Mouse (Mus musculus) CH12.LX (cell line): ENCODE results near the gene Sema3g. TPM values are rescaled to one million over a fixed set of nuclear protein-coding genes. Genes with fewer than 3 reads are reported as not detected.

Experiments used
- DNase-seq: peaks from one replicate; pipeline ENCODE4 v3.0.0-alpha.2; 2013; ENCODE audit errors: extremely low read depth
- H3K27ac ChIP-seq: 2 replicates; pipeline ENCODE4 v1.5.1; 2012; ENCODE audit warnings: low read depth, mild to moderate bottlenecking, control low read depth, moderate library complexity; ENCODE audit not compliant: insufficient read depth
- H3K27me3 ChIP-seq: replicated peaks from 2 replicates; pipeline ENCODE3; 2012; ENCODE audit warnings: inconsistent platforms
- H3K36me3 ChIP-seq, 2 experiments: replicated peaks in 1 of 2; 2 replicates each; pipeline versions ENCODE3 to v1.6.1; 2012; ENCODE audit warnings: inconsistent platforms in 1 of 2, low read length in 1 of 2, mild to moderate bottlenecking in 1 of 2, mixed read lengths in 1 of 2, moderate library complexity in 1 of 2; ENCODE audit not compliant: control insufficient read depth in 1 of 2, insufficient read depth in 1 of 2
- H3K4me1 ChIP-seq, 2 experiments: 2 replicates each; pipeline ENCODE4 v1.6.1; 2012; ENCODE audit warnings: inconsistent platforms in 1 of 2, moderate library complexity in 1 of 2; ENCODE audit not compliant: insufficient read depth in 2 of 2, control insufficient read depth in 1 of 2
- H3K4me2 ChIP-seq: 2 replicates; pipeline ENCODE4 v1.6.1; 2012; ENCODE audit warnings: low read depth, mild to moderate bottlenecking, control low read depth; ENCODE audit not compliant: poor library complexity, insufficient read depth, severe bottlenecking
- H3K4me3 ChIP-seq, 3 experiments: fragments of 150-350 bp in 1 of 3; sonication (generic) in 1 of 3; replicated peaks in 1 of 3; 2 replicates each; pipeline versions ENCODE3 to v1.5.1; 2011 to 2012; ENCODE audit warnings: low read depth in 2 of 3, low read length in 2 of 3, mild to moderate bottlenecking in 2 of 3, moderate library complexity in 2 of 3, control low read depth in 1 of 3, improper control_type of control experiment in 1 of 3, inconsistent platforms in 1 of 3, mixed read lengths in 1 of 3; ENCODE audit not compliant: poor library complexity in 1 of 3
- H3K79me2 ChIP-seq: replicated peaks from 2 replicates; pipeline ENCODE4 v1.6.1; 2012; ENCODE audit warnings: mild to moderate bottlenecking, moderate library complexity; ENCODE audit not compliant: control insufficient read depth, poor library complexity, insufficient read depth, severe bottlenecking; ENCODE audit errors: extremely low read depth
- H3K9ac ChIP-seq: 2 replicates; pipeline ENCODE4 v1.6.1; 2012; ENCODE audit warnings: low read depth, mild to moderate bottlenecking, control low read depth, moderate library complexity; ENCODE audit not compliant: insufficient read depth
- H3K9me3 ChIP-seq: replicated peaks from 2 replicates; pipeline ENCODE3; 2012; ENCODE audit warnings: low read length, inconsistent platforms, mixed read lengths
- BHLHE40 ChIP-seq: IDR thresholded peaks from 2 replicates; pipeline ENCODE4 v1.6.1; 2011; ENCODE audit warnings: mild to moderate bottlenecking, low read depth, low read length, improper control_type of control experiment
- CHD1 ChIP-seq: IDR thresholded peaks from 2 replicates; pipeline ENCODE4 v1.6.1; 2012; ENCODE audit warnings: low read depth, low read length, improper control_type of control experiment, inconsistent platforms
- EP300 ChIP-seq: IDR thresholded peaks from 2 replicates; pipeline ENCODE4 v1.6.1; 2011; ENCODE audit warnings: low read length, improper control_type of control experiment
- ETS1 ChIP-seq: conservative IDR thresholded peaks from 2 replicates; pipeline ENCODE4 v1.6.1; 2012; ENCODE audit warnings: low read depth, mild to moderate bottlenecking, inconsistent platforms, low read length, improper control_type of control experiment, moderate library complexity
- GABPA ChIP-seq: IDR thresholded peaks from 2 replicates; pipeline ENCODE4 v1.6.1; 2012; ENCODE audit warnings: low read depth, low read length, improper control_type of control experiment, inconsistent platforms; ENCODE audit not compliant: insufficient replicate concordance
- HCFC1 ChIP-seq: IDR thresholded peaks from 2 replicates; pipeline ENCODE4 v1.6.1; 2012; ENCODE audit warnings: low read depth, mild to moderate bottlenecking, inconsistent platforms, low read length, improper control_type of control experiment
- IRF4 ChIP-seq: IDR thresholded peaks from 2 replicates; pipeline ENCODE4 v1.6.1; 2014; ENCODE audit warnings: low read depth, mild to moderate bottlenecking, inconsistent platforms, low read length, improper control_type of control experiment
- JUN ChIP-seq: IDR thresholded peaks from 2 replicates; pipeline ENCODE4 v1.6.1; 2011; ENCODE audit warnings: low read depth, mild to moderate bottlenecking, low read length, improper control_type of control experiment, moderate library complexity; ENCODE audit not compliant: insufficient read depth
- MAX ChIP-seq: IDR thresholded peaks from 2 replicates; pipeline ENCODE4 v1.6.1; 2011; ENCODE audit warnings: low read length, improper control_type of control experiment
- MAZ ChIP-seq: IDR thresholded peaks from 2 replicates; pipeline ENCODE4 v1.6.1; 2012; ENCODE audit warnings: low read depth, mild to moderate bottlenecking, inconsistent platforms, low read length, improper control_type of control experiment, moderate library complexity
- PAX5 ChIP-seq: IDR thresholded peaks from 2 replicates; pipeline ENCODE4 v1.6.1; 2012; ENCODE audit warnings: low read length, inconsistent platforms, mixed read lengths
- POLR2AphosphoS2 ChIP-seq: IDR thresholded peaks from 2 replicates; pipeline ENCODE4 v1.6.1; 2011; ENCODE audit warnings: low read depth, low read length, improper control_type of control experiment
- RAD21 ChIP-seq: IDR thresholded peaks from 2 replicates; pipeline ENCODE4 v1.6.1; 2011; ENCODE audit warnings: low read depth, mild to moderate bottlenecking, low read length, improper control_type of control experiment, moderate library complexity
- RCOR1 ChIP-seq: conservative IDR thresholded peaks from 2 replicates; pipeline ENCODE4 v1.6.1; 2012; ENCODE audit warnings: low read depth, mild to moderate bottlenecking, inconsistent platforms, low read length, improper control_type of control experiment
- SIN3A ChIP-seq: IDR thresholded peaks from 2 replicates; pipeline ENCODE4 v1.6.1; 2012; ENCODE audit warnings: low read length, improper control_type of control experiment, inconsistent platforms
- SMC3 ChIP-seq: IDR thresholded peaks from 2 replicates; pipeline ENCODE4 v1.6.1; 2011; ENCODE audit warnings: low read depth, low read length, improper control_type of control experiment
- TBP ChIP-seq: conservative IDR thresholded peaks from 2 replicates; pipeline ENCODE4 v1.6.1; 2011; ENCODE audit warnings: low read depth, low read length, improper control_type of control experiment
- USF1 ChIP-seq: IDR thresholded peaks from 2 replicates; pipeline ENCODE4 v1.6.1; 2014; ENCODE audit warnings: low read depth, mild to moderate bottlenecking, inconsistent platforms, low read length, improper control_type of control experiment
- USF2 ChIP-seq: conservative IDR thresholded peaks from 2 replicates; pipeline ENCODE4 v1.6.1; 2011; ENCODE audit warnings: low read depth, low read length, improper control_type of control experiment
- ZC3H11A ChIP-seq: IDR thresholded peaks from 2 replicates; pipeline ENCODE4 v1.6.1; 2012; ENCODE audit warnings: low read depth, mild to moderate bottlenecking, inconsistent platforms, low read length, improper control_type of control experiment
- ZKSCAN1 ChIP-seq: IDR thresholded peaks from 2 replicates; pipeline ENCODE4 v1.6.1; 2012; ENCODE audit warnings: low read depth, inconsistent platforms, low read length, improper control_type of control experiment, borderline replicate concordance
- ZMIZ1 ChIP-seq: IDR thresholded peaks from 2 replicates; pipeline ENCODE4 v1.6.1; 2012; ENCODE audit warnings: low read depth, mild to moderate bottlenecking, inconsistent platforms, low read length, improper control_type of control experiment
- dilution Hi-C: fragments of 300-500 bp; cut with MboI; formaldehyde crosslinking; loops from 2 replicates; pipeline ENCODE4 v1.14.3; 2020; ENCODE audit warnings: low sequenced_read_pairs; ENCODE audit not compliant: extremely low pct_unique_long_range_greater_than_20kb, extremely low pct_ligation_motif_present
- in situ Hi-C: fragments of 300-500 bp; cut with MboI; formaldehyde crosslinking; loops from 3 replicates; pipeline ENCODE4 v1.14.3; 2019; ENCODE audit warnings: low sequenced_read_pairs, low pct_ligation_motif_present, low pct_unique_long_range_greater_than_20kb, mixed read lengths
- polyA plus RNA-seq: library from polyadenylated mRNA; unstranded; fragments of >175 nt; gene quantifications from 2 replicates; pipeline ENCODE4 v1.2.1, GENCODE M21; 2012; ENCODE audit warnings: low read depth; ENCODE audit not compliant: insufficient read length
- total RNA-seq, 2 experiments: library from RNA; depleted of rRNA; stranded (reverse); fragments of 300-350 nt in 1 of 2; fragments of >200 nt in 1 of 2; gene quantifications; 2 replicates each; pipeline ENCODE4 v1.2.3; 2012 to 2014

The Sema3g gene
- total and polyA plus RNA-seq, 3 experiments, result 0.36 to 1.1 (median 0.94) TPM

DNA sequence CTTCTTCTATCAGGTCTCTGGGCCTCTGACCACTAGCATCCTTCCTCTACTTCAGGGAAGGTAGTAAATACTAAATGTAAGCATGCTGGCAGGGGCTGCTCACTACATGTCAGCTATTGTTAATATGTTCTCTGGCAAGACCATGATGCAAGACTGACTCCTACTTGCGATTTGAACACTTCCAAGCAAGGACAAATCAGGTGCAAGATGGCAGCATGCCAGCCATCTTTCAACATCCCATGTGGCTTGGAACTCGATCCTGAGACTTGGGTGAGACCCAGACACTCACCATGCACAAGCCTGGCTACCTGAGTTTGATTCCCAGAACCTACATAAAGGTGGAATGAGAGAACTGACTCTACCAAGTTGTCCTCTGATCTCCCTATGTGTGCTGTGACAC is 25.7 kb upstream of the Sema3g start:
- no peak overlapping the region for H3K27ac ChIP-seq
- H3K4me3 ChIP-seq, result no peak overlapping the region
- H3K9ac ChIP-seq, result no peak overlapping the region
- H3K79me2 ChIP-seq, result peaks cover 8% of the 10 kb centered on the region
- no peaks in the 10 kb centered on the region for H3K27me3 ChIP-seq
- H3K4me2 ChIP-seq, result no peak overlapping the region
- dilution Hi-C loops (no loop called here), in situ Hi-C loops (no loop called here)
- TF ChIP-seq ZC3H11A, result no peak
- TF ChIP-seq ETS1, result no peak
- TF ChIP-seq MAZ, result no peak
- TF ChIP-seq GABPA, result no peak
- TF ChIP-seq RCOR1, result no peak
- TF ChIP-seq RAD21, result no peak
- no peak for TF ChIP-seq CHD1
- no peak for TF ChIP-seq EP300
- TF ChIP-seq SMC3, result no peak
- peaks cover 0 to 1% of the 10 kb centered on the region in 2 experiments; a peak in 2 of 4 replicates for H3K4me1 ChIP-seq
- H3K9me3 ChIP-seq, result no peaks in the 10 kb centered on the region
- H3K36me3 ChIP-seq, result peaks cover 77 to 99% of the 10 kb centered on the region in 2 experiments
- DNase-seq, result no peak

DNA sequence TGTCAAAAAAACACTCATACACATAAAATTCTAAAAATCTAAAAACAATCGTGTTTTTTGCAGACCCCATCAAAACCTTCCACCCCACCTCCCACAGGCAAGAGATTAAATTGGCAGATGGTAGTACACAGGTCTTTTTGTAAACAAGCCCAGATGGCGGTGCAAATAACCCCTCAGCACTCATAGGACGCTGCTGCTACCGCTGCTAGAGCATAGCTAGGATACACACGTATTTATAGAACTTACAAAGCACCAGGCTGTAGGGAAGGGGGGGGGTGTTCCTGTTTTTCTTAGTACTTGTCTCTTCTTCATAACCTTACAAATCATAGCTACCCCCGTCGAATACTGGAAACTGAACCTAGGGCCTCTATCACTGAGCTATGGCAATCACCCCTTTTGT is 23.9 kb upstream of the Sema3g start:
- Histone ChIP-seq H3K4me1 (peaks cover 0 to 19% of the 10 kb centered on the region in 2 experiments; a peak in 2 of 4 replicates), H3K4me2 (no peak overlapping the region), H3K27me3 (no peaks in the 10 kb centered on the region), H3K27ac (no peak overlapping the region), H3K9me3 (no peaks in the 10 kb centered on the region), H3K79me2 (peaks cover 14% of the 10 kb centered on the region), H3K4me3 (no peak overlapping the region), H3K9ac (no peak overlapping the region), H3K36me3 (peaks cover 61 to 92% of the 10 kb centered on the region in 2 experiments)
- in situ Hi-C loops, result no loop called here
- no peak for DNase-seq
- TF ChIP-seq USF1 (no peak), ZMIZ1 (no peak), TBP (no peak), ZKSCAN1 (no peak), POLR2AphosphoS2 (no peak), HCFC1 (no peak), BHLHE40 (no peak), IRF4 (no peak), SIN3A (no peak), EP300 (no peak), RAD21 (no peak), USF2 (no peak), MAX (no peak), JUN (no peak), PAX5 (no peak)
- dilution Hi-C loops, result no loop called here
